Mouse (Mus musculus) neural tube, embryonic 14.5 days (tissue): Measurements from ENCODE around the gene Hivep3. TPM values are rescaled to one million over a fixed set of nuclear protein-coding genes. Genes with fewer than 3 reads are reported as not detected.

ENCODE experiments used
- ATAC-seq: fragments of 200-750 bp; cut with Nextera tagmentation; 2 replicates; pipeline ENCODE4 v1.8.0; 2017; ENCODE audit warnings: low read depth, mild to moderate bottlenecking, moderate TSS enrichment, moderate library complexity
- H3K27ac ChIP-seq: fragments of 300-500 bp; sonication (generic); 2 replicates; pipeline ENCODE4 v1.5.1; 2014; ENCODE audit warnings: low read depth, mild to moderate bottlenecking, control low read depth, low read length, moderate library complexity, mixed read lengths
- H3K27me3 ChIP-seq: fragments of 300-500 bp; sonication (generic); 2 replicates; pipeline ENCODE4 v1.6.1; 2014; ENCODE audit warnings: low read length; ENCODE audit not compliant: control insufficient read depth, insufficient read depth
- H3K36me3 ChIP-seq: fragments of 300-500 bp; sonication (generic); 2 replicates; pipeline ENCODE4 v1.6.1; 2014; ENCODE audit warnings: low read length, mixed read lengths; ENCODE audit not compliant: control insufficient read depth, insufficient read depth
- H3K4me1 ChIP-seq: fragments of 300-500 bp; sonication (generic); 2 replicates; pipeline ENCODE4 v1.6.1; 2014; ENCODE audit warnings: low read length; ENCODE audit not compliant: control insufficient read depth, insufficient read depth
- H3K4me2 ChIP-seq: fragments of 300-500 bp; sonication (generic); 2 replicates; pipeline ENCODE4 v1.6.1; 2014; ENCODE audit warnings: mild to moderate bottlenecking, low read depth, low read length, control low read depth
- H3K4me3 ChIP-seq: fragments of 300-500 bp; sonication (generic); 2 replicates; pipeline ENCODE4 v1.5.1; 2014; ENCODE audit warnings: low read depth, low read length, control low read depth, mixed read lengths
- H3K9ac ChIP-seq: fragments of 300-500 bp; sonication (generic); replicated peaks from 2 replicates; pipeline ENCODE4 v1.6.1; 2014; ENCODE audit warnings: low read depth, mild to moderate bottlenecking, control low read depth, low read length, mixed read lengths
- H3K9me3 ChIP-seq: fragments of 300-500 bp; sonication (generic); 2 replicates; pipeline ENCODE4 v1.6.1; 2016; ENCODE audit warnings: low read length; ENCODE audit not compliant: control insufficient read depth
- WGBS: fragments of 180-500 bp; shearing (Covaris S2); extraction: QIAGEN DNeasy Blood & Tissue Kit; methylation state at CpG from one replicate; pipeline ENCODE4 v1.1.7; 2014; 5-methylcytosine and 5-hydroxymethylcytosine counted together
- polyA plus RNA-seq: library from polyadenylated mRNA; unstranded; fragments of >200 nt; fragmentation: Nextera tagmentation; extraction: Ambion mirVana; gene quantifications from 2 replicates; pipeline ENCODE4 v1.2.1, GENCODE M21; 2014

The Hivep3 gene
- polyA plus RNA-seq, 1 experiment from 2014 or later = 23.9 TPM

GRCm38 (mm10) chr4:119750681-119751211 lies 17.2 kb downstream of the Hivep3 start:
- H3K9ac ChIP-seq = no peak overlapping the region
- no peak overlapping the region for H3K27ac ChIP-seq
- no peaks in the 10 kb centered on the region for H3K4me1 ChIP-seq
- 90% methylated on average over 6 of the region's 6 CpGs for WGBS
- no peak for ATAC-seq
- H3K4me3 ChIP-seq = no peak overlapping the region
- no peak overlapping the region for H3K4me2 ChIP-seq
- H3K27me3 ChIP-seq = no peaks in the 10 kb centered on the region
- no peaks in the 10 kb centered on the region for H3K36me3 ChIP-seq
- H3K9me3 ChIP-seq = no peaks in the 10 kb centered on the region

- no peaks in the 10 kb centered on the region for H3K9me3 ChIP-seq
- no peak for ATAC-seq
Observed at GRCm38 (mm10) chr4:119751408-119752006, 17.9 kb downstream of the Hivep3 start.

GRCm38 (mm10) chr4:119759574-119760233 lies 26.1 kb downstream of the Hivep3 start:
- no peak for ATAC-seq
- H3K27me3 ChIP-seq = no peaks in the 10 kb centered on the region
- H3K36me3 ChIP-seq = no peaks in the 10 kb centered on the region
- H3K4me2 ChIP-seq = no peak overlapping the region
- no peaks in the 10 kb centered on the region for H3K9me3 ChIP-seq
- H3K4me1 ChIP-seq = no peaks in the 10 kb centered on the region
- WGBS = 90% methylated on average over 4 of the region's 4 CpGs
- no peak overlapping the region for H3K9ac ChIP-seq
- H3K4me3 ChIP-seq = no peak overlapping the region
- no peak overlapping the region for H3K27ac ChIP-seq

More at GRCm38 (mm10) chr4:119751408-119752006, 17.9 kb downstream of the Hivep3 start:
- WGBS = 73% methylated on average over 2 of the region's 2 CpGs
- Histone ChIP-seq H3K36me3 (no peaks in the 10 kb centered on the region), H3K4me2 (no peak overlapping the region), H3K27me3 (no peaks in the 10 kb centered on the region), H3K27ac (no peak overlapping the region), H3K9ac (no peak overlapping the region), H3K4me3 (no peak overlapping the region), H3K4me1 (no peaks in the 10 kb centered on the region)

- H3K27ac ChIP-seq = no peak overlapping the region
- WGBS = 83% methylated on average over 7 of the region's 7 CpGs
- H3K4me2 ChIP-seq = no peak overlapping the region
- H3K4me3 ChIP-seq = no peak overlapping the region
- H3K9me3 ChIP-seq = no peaks in the 10 kb centered on the region
- no peak for ATAC-seq
- no peaks in the 10 kb centered on the region for H3K36me3 ChIP-seq
- no peaks in the 10 kb centered on the region for H3K4me1 ChIP-seq
- H3K27me3 ChIP-seq = no peaks in the 10 kb centered on the region
- no peak overlapping the region for H3K9ac ChIP-seq
Observed at GRCm38 (mm10) chr4:119760820-119761219, 27.2 kb downstream of the Hivep3 start.

GRCm38 (mm10) chr4:119761459-119762121 lies 28.0 kb downstream of the Hivep3 start:
- H3K27me3 ChIP-seq = no peaks in the 10 kb centered on the region
- H3K36me3 ChIP-seq = no peaks in the 10 kb centered on the region
- no peak overlapping the region for H3K9ac ChIP-seq
- H3K4me3 ChIP-seq = no peak overlapping the region
- no peak overlapping the region for H3K4me2 ChIP-seq
- H3K9me3 ChIP-seq = no peaks in the 10 kb centered on the region
- no peak for ATAC-seq
- 88% methylated on average over 9 of the region's 9 CpGs for WGBS
- no peak overlapping the region for H3K27ac ChIP-seq
- no peaks in the 10 kb centered on the region for H3K4me1 ChIP-seq

GRCm38 (mm10) chr4:119762171-119762570 lies 28.6 kb downstream of the Hivep3 start:
- Histone ChIP-seq H3K4me2 (no peak overlapping the region), H3K4me3 (no peak overlapping the region), H3K27ac (no peak overlapping the region), H3K36me3 (no peaks in the 10 kb centered on the region), H3K4me1 (no peaks in the 10 kb centered on the region), H3K27me3 (no peaks in the 10 kb centered on the region), H3K9me3 (no peaks in the 10 kb centered on the region), H3K9ac (no peak overlapping the region)
- 79% methylated on average over 2 of the region's 2 CpGs for WGBS
- ATAC-seq = no peak

GRCm38 (mm10) chr4:119768046-119768445 lies 34.5 kb downstream of the Hivep3 start:
- no peaks in the 10 kb centered on the region for H3K4me1 ChIP-seq
- no peaks in the 10 kb centered on the region for H3K27me3 ChIP-seq
- no peaks in the 10 kb centered on the region for H3K36me3 ChIP-seq
- no peak overlapping the region for H3K27ac ChIP-seq
- H3K4me2 ChIP-seq = no peak overlapping the region
- no peak overlapping the region for H3K9ac ChIP-seq
- no peaks in the 10 kb centered on the region for H3K9me3 ChIP-seq
- H3K4me3 ChIP-seq = no peak overlapping the region
- 83% methylated on average over 3 of the region's 3 CpGs for WGBS
- no peak for ATAC-seq

GRCm38 (mm10) chr4:119775913-119776312 lies 42.3 kb downstream of the Hivep3 start:
- H3K9ac ChIP-seq = no peak overlapping the region
- no peaks in the 10 kb centered on the region for H3K27me3 ChIP-seq
- no peak overlapping the region for H3K27ac ChIP-seq
- no peak overlapping the region for H3K4me2 ChIP-seq
- H3K9me3 ChIP-seq = no peaks in the 10 kb centered on the region
- no peak for ATAC-seq
- H3K36me3 ChIP-seq = no peaks in the 10 kb centered on the region
- WGBS = 79% methylated on average over 3 of the region's 3 CpGs
- no peaks in the 10 kb centered on the region for H3K4me1 ChIP-seq
- H3K4me3 ChIP-seq = no peak overlapping the region

GRCm38 (mm10) chr4:119777146-119777545 lies 43.6 kb downstream of the Hivep3 start:
- no peak overlapping the region for H3K9ac ChIP-seq
- H3K4me3 ChIP-seq = no peak overlapping the region
- no peaks in the 10 kb centered on the region for H3K4me1 ChIP-seq
- H3K27ac ChIP-seq = no peak overlapping the region
- H3K27me3 ChIP-seq = no peaks in the 10 kb centered on the region
- no peak for ATAC-seq
- no peak overlapping the region for H3K4me2 ChIP-seq
- 94% methylated on average over 3 of the region's 3 CpGs for WGBS
- H3K36me3 ChIP-seq = no peaks in the 10 kb centered on the region
- H3K9me3 ChIP-seq = no peaks in the 10 kb centered on the region
